Mouse (Mus musculus): ENCODE results near the gene Epb41l5. TPM values are rescaled to one million over a fixed set of nuclear protein-coding genes. Genes with fewer than 3 reads are reported as not detected.

The Epb41l5 gene
- polyA plus RNA-seq, 1 experiment from 2014 or later, result 15.3 TPM

DNA sequence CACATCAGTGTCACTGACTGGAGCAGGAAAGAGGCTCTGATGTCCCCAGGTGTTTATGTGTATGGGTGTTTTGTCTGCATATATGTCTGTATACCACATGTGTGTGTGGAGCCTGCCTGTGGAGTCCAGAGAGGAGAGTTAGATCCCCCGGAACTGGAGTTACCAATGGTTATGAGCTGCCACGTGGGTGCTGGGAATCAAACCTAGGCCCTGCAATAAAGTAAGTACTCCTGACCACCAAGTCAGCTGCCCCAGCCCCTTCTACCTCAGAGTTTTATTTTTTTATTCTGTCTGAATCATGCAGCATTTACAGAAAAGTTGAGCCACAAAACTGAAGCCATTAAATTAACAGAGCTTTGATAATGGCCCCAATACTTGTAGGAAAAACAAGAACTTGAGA, 98.7 kb downstream of the Epb41l5 start:
- ATAC-seq (ENCODE audit: insufficient number of reproducible peaks, insufficient read depth, low FRiP score, low read depth), result no peak
- 87% methylated on average over 2 of the region's 2 CpGs for WGBS
- Histone ChIP-seq H3K36me3 (ENCODE audit: control insufficient read depth, insufficient read depth, low read length) (peaks cover 29% of the 10 kb centered on the region), H3K27ac (replicated peaks in 1 of 2; ENCODE audit: control insufficient read depth in 1 of 2, insufficient read depth in 1 of 2, low read depth in 2 of 2, low read length in 2 of 2) (no peak overlapping the region), H3K9me3 (ENCODE audit: control insufficient read depth, low read length) (no peaks in the 10 kb centered on the region), H3K9ac (ENCODE audit: low read length) (no peak overlapping the region), H3K4me2 (ENCODE audit: low read length) (no peak overlapping the region), H3K4me3 (ENCODE audit: control insufficient read depth in 1 of 2, insufficient read depth in 1 of 2, low read depth in 1 of 2, low read length in 2 of 2) (no peak overlapping the region), H3K27me3 (ENCODE audit: control insufficient read depth, insufficient read depth, low read length) (no peaks in the 10 kb centered on the region), H3K4me1 (ENCODE audit: control insufficient read depth in 2 of 2, insufficient read depth in 2 of 2, low read length in 2 of 2) (peaks cover 5 to 8% of the 10 kb centered on the region in 2 experiments; a peak in 3 of 4 replicates)

DNA sequence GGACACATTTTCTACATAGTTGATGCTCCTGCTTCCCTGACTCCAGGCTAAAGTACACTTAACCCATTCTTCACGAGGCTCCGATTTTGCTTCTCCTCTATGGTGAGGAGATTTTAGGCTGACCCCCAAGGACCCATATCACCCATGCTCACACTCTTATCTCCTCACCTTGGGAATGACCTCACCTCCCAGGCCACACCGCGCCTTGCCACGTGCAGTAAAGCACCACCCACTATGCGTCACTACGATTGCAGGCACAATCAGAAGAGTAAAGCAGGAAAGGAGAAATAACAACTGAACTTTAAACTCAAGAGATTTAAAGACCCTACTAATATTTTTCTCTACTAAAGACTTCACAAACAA, 99.5 kb downstream of the Epb41l5 start:
- Histone ChIP-seq H3K9me3 (ENCODE audit: control insufficient read depth, low read length) (no peaks in the 10 kb centered on the region), H3K4me3 (ENCODE audit: control insufficient read depth in 1 of 2, insufficient read depth in 1 of 2, low read depth in 1 of 2, low read length in 2 of 2) (no peak overlapping the region), H3K27me3 (ENCODE audit: control insufficient read depth, insufficient read depth, low read length) (no peaks in the 10 kb centered on the region), H3K4me1 (ENCODE audit: control insufficient read depth in 2 of 2, insufficient read depth in 2 of 2, low read length in 2 of 2) (peaks cover 7 to 14% of the 10 kb centered on the region in 2 experiments; a peak in 3 of 4 replicates), H3K4me2 (ENCODE audit: low read length) (no peak overlapping the region), H3K27ac (replicated peaks in 1 of 2; ENCODE audit: control insufficient read depth in 1 of 2, insufficient read depth in 1 of 2, low read depth in 2 of 2, low read length in 2 of 2) (no peak overlapping the region), H3K9ac (ENCODE audit: low read length) (no peak overlapping the region), H3K36me3 (ENCODE audit: control insufficient read depth, insufficient read depth, low read length) (peaks cover 24% of the 10 kb centered on the region)
- WGBS, result 59% methylated on average over 7 of the region's 7 CpGs
- no peak for ATAC-seq (ENCODE audit: insufficient number of reproducible peaks, insufficient read depth, low FRiP score, low read depth)

DNA sequence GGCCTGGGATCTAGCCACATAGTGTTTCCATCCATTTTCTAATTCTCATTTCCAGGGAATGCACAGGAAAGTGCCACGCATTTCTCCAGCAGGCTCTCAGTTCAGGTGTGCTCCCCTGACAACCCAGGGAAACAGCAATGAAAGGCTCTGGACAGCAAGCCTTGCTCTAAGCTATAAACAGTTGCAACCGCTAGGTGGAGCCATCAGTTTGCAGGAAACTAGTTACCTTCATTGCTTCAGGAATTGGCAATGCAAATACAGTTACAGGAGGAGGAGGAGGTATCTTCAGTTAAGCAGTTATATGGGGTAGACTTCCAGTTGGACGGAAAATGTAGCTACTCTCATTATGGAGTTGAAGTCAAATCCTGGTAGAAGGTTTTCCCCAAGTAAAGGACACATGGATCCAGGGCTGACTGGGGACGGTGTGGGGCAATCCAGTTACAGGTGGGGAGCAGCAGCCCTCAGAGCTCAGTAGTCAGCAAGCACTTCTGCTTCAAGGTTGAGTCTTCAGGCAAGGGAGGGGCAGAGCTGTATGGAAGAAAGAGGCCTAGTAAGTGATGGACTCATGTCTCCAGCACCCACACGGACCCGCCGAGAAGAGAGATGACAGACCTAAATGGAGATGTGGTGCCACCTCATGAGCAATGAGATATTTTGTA, 100.0 kb downstream of the Epb41l5 start:
- Histone ChIP-seq H3K27me3 (ENCODE audit: control insufficient read depth, insufficient read depth, low read length) (no peaks in the 10 kb centered on the region), H3K4me2 (ENCODE audit: low read length) (no peak overlapping the region), H3K9ac (ENCODE audit: low read length) (no peak overlapping the region), H3K27ac (replicated peaks in 1 of 2; ENCODE audit: control insufficient read depth in 1 of 2, insufficient read depth in 1 of 2, low read depth in 2 of 2, low read length in 2 of 2) (no peak overlapping the region), H3K9me3 (ENCODE audit: control insufficient read depth, low read length) (no peaks in the 10 kb centered on the region), H3K4me3 (ENCODE audit: control insufficient read depth in 1 of 2, insufficient read depth in 1 of 2, low read depth in 1 of 2, low read length in 2 of 2) (no peak overlapping the region), H3K36me3 (ENCODE audit: control insufficient read depth, insufficient read depth, low read length) (peaks cover 19% of the 10 kb centered on the region; the same call in 1 of the 2 replicates), H3K4me1 (ENCODE audit: control insufficient read depth in 2 of 2, insufficient read depth in 2 of 2, low read length in 2 of 2) (peaks cover 7 to 14% of the 10 kb centered on the region in 2 experiments; a peak in 3 of 4 replicates)
- no peak for ATAC-seq (ENCODE audit: insufficient number of reproducible peaks, insufficient read depth, low FRiP score, low read depth)
- WGBS, result 65% methylated on average over 7 of the region's 7 CpGs

DNA sequence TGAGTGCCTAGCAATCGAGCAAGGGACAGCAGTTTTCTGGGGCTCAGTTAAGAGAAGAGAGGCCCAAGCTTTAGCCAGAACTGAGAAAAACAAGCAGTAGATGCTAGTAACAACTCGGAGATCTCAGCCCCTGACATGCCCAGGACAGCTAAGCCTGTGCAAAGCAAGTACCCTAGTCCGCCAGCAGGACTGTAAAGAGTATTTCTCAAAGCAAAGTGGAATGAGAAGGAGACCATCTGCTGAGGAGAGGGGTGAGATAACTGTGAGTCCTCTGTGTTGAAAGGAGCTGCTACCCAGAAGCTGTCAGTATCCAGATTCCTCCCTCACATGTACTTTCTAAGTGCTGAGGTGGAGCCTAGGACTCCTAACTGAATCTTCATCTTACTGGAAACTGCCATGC, 102.3 kb downstream of the Epb41l5 start:
- H3K36me3 ChIP-seq (ENCODE audit: control insufficient read depth, insufficient read depth, low read length), result peaks cover 12% of the 10 kb centered on the region; the same call in 1 of the 2 replicates
- peaks cover 7 to 18% of the 10 kb centered on the region in 2 experiments for H3K4me1 ChIP-seq (ENCODE audit: control insufficient read depth in 2 of 2, insufficient read depth in 2 of 2, low read length in 2 of 2)
- H3K4me3 ChIP-seq (ENCODE audit: control insufficient read depth in 1 of 2, insufficient read depth in 1 of 2, low read depth in 1 of 2, low read length in 2 of 2), result no peak overlapping the region
- no peak for ATAC-seq (ENCODE audit: insufficient number of reproducible peaks, insufficient read depth, low FRiP score, low read depth)
- H3K27ac ChIP-seq (replicated peaks in 1 of 2; ENCODE audit: control insufficient read depth in 1 of 2, insufficient read depth in 1 of 2, low read depth in 2 of 2, low read length in 2 of 2), result no peak overlapping the region
- H3K9me3 ChIP-seq (ENCODE audit: control insufficient read depth, low read length), result no peaks in the 10 kb centered on the region
- no peaks in the 10 kb centered on the region for H3K27me3 ChIP-seq (ENCODE audit: control insufficient read depth, insufficient read depth, low read length)
- no peak overlapping the region for H3K4me2 ChIP-seq (ENCODE audit: low read length)
- 74% methylated on average over 3 of the region's 3 CpGs for WGBS
- no peak overlapping the region for H3K9ac ChIP-seq (ENCODE audit: low read length)

DNA sequence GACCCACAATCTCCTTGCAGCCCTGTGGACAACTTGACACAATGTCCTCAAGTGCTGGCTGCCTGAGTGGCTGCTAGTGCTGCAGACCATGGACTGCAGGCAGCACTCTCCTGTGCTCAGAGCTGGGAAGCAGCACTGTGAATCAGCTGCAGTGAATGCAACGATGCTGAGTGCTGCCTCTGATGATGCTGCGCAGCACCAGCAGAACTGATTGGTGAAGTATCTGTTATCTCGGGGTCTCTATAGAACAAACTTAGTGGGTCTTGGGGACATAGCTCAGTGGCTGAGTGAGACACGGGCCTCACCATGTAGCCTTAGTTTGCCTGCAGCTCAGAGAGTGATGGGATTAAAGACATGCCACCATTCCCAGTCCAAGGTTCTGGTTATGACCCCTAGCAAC, 103.1 kb downstream of the Epb41l5 start:
- Histone ChIP-seq H3K4me1 (ENCODE audit: control insufficient read depth in 2 of 2, insufficient read depth in 2 of 2, low read length in 2 of 2) (peaks cover 9 to 26% of the 10 kb centered on the region in 2 experiments), H3K27ac (replicated peaks in 1 of 2; ENCODE audit: control insufficient read depth in 1 of 2, insufficient read depth in 1 of 2, low read depth in 2 of 2, low read length in 2 of 2) (no peak overlapping the region), H3K36me3 (ENCODE audit: control insufficient read depth, insufficient read depth, low read length) (peaks cover 8% of the 10 kb centered on the region; the same call in 1 of the 2 replicates), H3K4me3 (ENCODE audit: control insufficient read depth in 1 of 2, insufficient read depth in 1 of 2, low read depth in 1 of 2, low read length in 2 of 2) (no peak overlapping the region), H3K4me2 (ENCODE audit: low read length) (no peak overlapping the region), H3K27me3 (ENCODE audit: control insufficient read depth, insufficient read depth, low read length) (no peaks in the 10 kb centered on the region), H3K9me3 (ENCODE audit: control insufficient read depth, low read length) (no peaks in the 10 kb centered on the region), H3K9ac (ENCODE audit: low read length) (no peak overlapping the region)
- 36% methylated on average over 4 of the region's 4 CpGs for WGBS
- no peak for ATAC-seq (ENCODE audit: insufficient number of reproducible peaks, insufficient read depth, low FRiP score, low read depth)

DNA sequence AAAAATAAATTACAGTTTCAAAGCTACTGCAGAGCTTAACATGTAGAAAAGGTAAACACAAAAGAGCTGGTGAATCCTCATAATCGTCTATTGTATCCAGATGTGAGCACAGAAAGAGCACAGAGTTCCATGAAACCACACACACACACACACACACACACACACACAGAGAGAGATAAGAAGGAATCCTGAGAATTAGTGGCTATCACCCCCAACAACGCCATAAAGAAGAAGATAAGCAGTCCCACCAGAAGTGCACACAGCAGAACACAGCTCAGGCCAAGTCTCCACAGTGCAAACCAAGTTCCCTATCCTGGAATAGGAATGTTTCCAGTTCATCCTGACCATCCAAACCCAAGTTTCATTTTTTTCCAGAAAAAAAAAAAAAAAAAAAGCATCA, 103.6 kb downstream of the Epb41l5 start:
- H3K4me1 ChIP-seq (ENCODE audit: control insufficient read depth in 2 of 2, insufficient read depth in 2 of 2, low read length in 2 of 2), result peaks cover 9 to 26% of the 10 kb centered on the region in 2 experiments
- peaks cover 8% of the 10 kb centered on the region; the same call in 1 of the 2 replicates for H3K36me3 ChIP-seq (ENCODE audit: control insufficient read depth, insufficient read depth, low read length)
- H3K9ac ChIP-seq (ENCODE audit: low read length), result no peak overlapping the region
- H3K27me3 ChIP-seq (ENCODE audit: control insufficient read depth, insufficient read depth, low read length), result no peaks in the 10 kb centered on the region
- H3K9me3 ChIP-seq (ENCODE audit: control insufficient read depth, low read length), result no peaks in the 10 kb centered on the region
- H3K4me2 ChIP-seq (ENCODE audit: low read length), result no peak overlapping the region
- H3K27ac ChIP-seq (replicated peaks in 1 of 2; ENCODE audit: control insufficient read depth in 1 of 2, insufficient read depth in 1 of 2, low read depth in 2 of 2, low read length in 2 of 2), result no peak overlapping the region
- no peak for ATAC-seq (ENCODE audit: insufficient number of reproducible peaks, insufficient read depth, low FRiP score, low read depth)
- 26% methylated on average over 2 of the region's 2 CpGs for WGBS
- no peak overlapping the region for H3K4me3 ChIP-seq (ENCODE audit: control insufficient read depth in 1 of 2, insufficient read depth in 1 of 2, low read depth in 1 of 2, low read length in 2 of 2)

DNA sequence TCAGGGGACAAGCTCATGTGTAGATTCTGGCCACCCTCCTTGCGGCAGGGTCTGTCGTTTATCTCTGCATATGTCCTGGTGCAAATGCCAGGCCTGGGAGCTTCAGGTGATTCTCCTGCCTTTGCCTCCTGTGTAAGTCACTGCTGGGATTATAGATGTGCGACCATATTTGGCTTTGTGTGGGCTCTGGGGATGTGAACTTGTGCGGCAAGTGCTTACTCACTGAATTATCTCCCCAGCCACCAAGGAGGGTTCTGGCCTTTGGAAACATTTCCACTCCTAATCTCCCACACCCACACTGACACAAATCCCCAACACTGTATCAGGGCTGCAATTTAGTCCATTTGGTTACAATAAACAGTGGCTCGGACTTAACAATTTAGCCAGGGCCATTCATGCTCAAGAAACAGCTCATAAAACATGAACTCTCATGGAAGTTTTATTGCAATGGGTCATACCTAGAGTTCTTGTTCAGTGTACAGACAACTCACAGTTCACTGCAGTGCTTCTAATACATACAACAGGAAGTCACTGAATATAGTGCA, 104.1 kb downstream of the Epb41l5 start:
- peaks cover 9 to 26% of the 10 kb centered on the region in 2 experiments for H3K4me1 ChIP-seq (ENCODE audit: control insufficient read depth in 2 of 2, insufficient read depth in 2 of 2, low read length in 2 of 2)
- no peak overlapping the region for H3K27ac ChIP-seq (replicated peaks in 1 of 2; ENCODE audit: control insufficient read depth in 1 of 2, insufficient read depth in 1 of 2, low read depth in 2 of 2, low read length in 2 of 2)

More for the DNA sequence above, 104.1 kb downstream of the Epb41l5 start:
- no peak overlapping the region for H3K9ac ChIP-seq (ENCODE audit: low read length)
- H3K9me3 ChIP-seq (ENCODE audit: control insufficient read depth, low read length), result no peaks in the 10 kb centered on the region
- H3K36me3 ChIP-seq (ENCODE audit: control insufficient read depth, insufficient read depth, low read length), result peaks cover 8% of the 10 kb centered on the region; the same call in 1 of the 2 replicates
- 55% methylated on average over 5 of the region's 5 CpGs for WGBS
- no peak overlapping the region for H3K4me2 ChIP-seq (ENCODE audit: low read length)
- no peak overlapping the region for H3K4me3 ChIP-seq (ENCODE audit: control insufficient read depth in 1 of 2, insufficient read depth in 1 of 2, low read depth in 1 of 2, low read length in 2 of 2)
- ATAC-seq (ENCODE audit: insufficient number of reproducible peaks, insufficient read depth, low FRiP score, low read depth), result no peak
- H3K27me3 ChIP-seq (ENCODE audit: control insufficient read depth, insufficient read depth, low read length), result no peaks in the 10 kb centered on the region

All from heart, embryonic 14.5 days (tissue).